Mouse (Mus musculus) heart, postnatal 10 days (tissue): ENCODE measurements around the gene Stx1b. TPM values are rescaled to one million over a fixed set of nuclear protein-coding genes. Genes with fewer than 3 reads are reported as not detected.
"Not testable (repeated sequence)": the region's sequence is repeated elsewhere in the genome, so short reads cannot be mapped to it uniquely, and the experiment has no call there.

Experiments used
- DNase-seq, 2 experiments: peaks; one replicate each; pipeline ENCODE4 v3.0.0; 2021
- intact Hi-C: fragments of 180-260 bp; cut with DNase I; formaldehyde crosslinking; loops from one replicate; pipeline ENCODE4 v1.15.1; 2025
- total RNA-seq, 2 experiments: library from RNA; stranded (reverse); gene quantifications; 2 replicates each; pipeline ENCODE4 v1.2.3; 2021

Gene Stx1b
- total RNA-seq, 2 experiments from 2014 or later, result 0.89 to 1.7 TPM

GRCm38 (mm10) chr7:127797076-127797845 lies 27.1 kb downstream of the Stx1b start:
- DNase-seq, result no peak
- intact Hi-C loops, result loop anchor here (2.0 kb wide), 1 partner anchor 18 kb away; no protein-coding TSS in a partner anchor

DNA sequence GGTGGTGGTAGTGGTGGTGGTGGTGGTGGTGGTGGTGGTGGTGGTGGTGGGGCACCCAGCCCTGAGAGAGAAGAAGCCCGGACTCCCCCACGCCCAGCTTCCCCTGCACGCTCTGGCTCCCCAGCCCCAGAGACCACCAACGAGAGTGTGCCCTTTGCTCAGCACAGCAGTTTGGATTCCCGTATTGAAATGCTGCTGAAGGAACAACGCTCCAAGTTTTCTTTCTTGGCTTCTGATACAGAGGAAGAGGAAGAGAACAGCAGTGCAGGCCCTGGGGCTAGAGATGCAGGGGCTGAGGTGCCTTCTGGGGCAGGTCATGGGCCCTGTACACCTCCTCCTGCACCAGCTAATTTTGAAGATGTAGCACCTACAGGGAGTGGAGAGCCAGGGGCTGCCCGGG lies 39.0 kb downstream of the Stx1b start, which contains the start of gene Gm49388:
Gene Gm49388 (plus strand): TSS at position 301 of the 400 bp plus-strand sequence.
- intact Hi-C loops, result no loop called here
- DNase-seq, result no peak

GRCm38 (mm10) chr7:127778350-127778749 lies 46.0 kb downstream of the Stx1b start:
- intact Hi-C loops, result loop anchor here (2.0 to 5.0 kb wide), 2 partner anchors 18 to 64 kb away; no protein-coding TSS in a partner anchor
- DNase-seq, result no peak

DNA sequence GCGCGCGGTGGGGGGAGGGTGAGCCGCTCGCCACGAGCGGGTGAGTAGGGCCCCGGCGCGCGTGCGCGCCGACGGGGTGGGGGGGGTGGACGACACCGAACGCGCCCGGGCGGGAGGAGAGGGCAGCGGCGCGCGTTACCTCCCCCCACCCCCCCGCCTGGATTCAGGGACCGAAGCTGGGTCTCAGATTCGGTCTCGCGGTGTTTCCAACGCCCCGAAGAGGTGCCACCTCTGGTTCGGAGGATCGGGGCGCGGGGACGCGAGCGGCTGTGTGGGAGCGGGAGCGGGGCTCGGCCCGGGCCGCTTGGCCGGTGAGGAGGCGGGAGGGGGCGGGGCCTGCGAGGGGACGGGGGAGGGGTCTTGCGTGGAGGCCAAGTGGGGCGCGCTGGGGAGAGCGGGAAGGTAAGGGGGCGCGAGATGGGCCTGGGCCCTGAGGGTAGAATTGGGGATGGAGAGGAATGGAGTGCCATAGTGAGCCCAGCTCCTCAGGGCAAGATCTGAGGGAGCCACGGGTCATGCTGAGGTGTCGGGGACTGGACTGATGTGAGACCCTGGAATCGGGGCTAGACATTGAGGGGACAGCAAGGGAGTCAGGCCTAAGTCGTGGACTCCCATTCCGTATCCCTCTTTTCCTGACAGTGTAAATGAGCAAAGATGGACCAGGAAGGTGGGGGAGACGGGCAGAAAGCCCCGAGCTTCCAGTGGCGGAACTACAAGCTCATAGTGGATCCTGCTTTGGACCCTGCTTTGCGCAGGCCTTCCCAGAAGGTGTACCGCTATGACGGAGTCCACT lies 46.7 kb downstream of the Stx1b start:
- peak; percentile 66 to 72 for DNase-seq
- intact Hi-C loops, result loop anchor here (2.0 to 5.0 kb wide), 2 partner anchors 19 to 65 kb away; no protein-coding TSS in a partner anchor

- intact Hi-C loops, result loop anchor here (5.0 kb wide), 1 partner anchor 65 kb away; no protein-coding TSS in a partner anchor
- peak; percentile 97 to 98 for DNase-seq
These were observed 47.4 kb downstream of the Stx1b start for GRCm38 (mm10) chr7:127776878-127777473.

- intact Hi-C loops, result loop anchor here (5.0 kb wide), 1 partner anchor 66 kb away; no protein-coding TSS in a partner anchor
- DNase-seq, result peak; percentile 90 to 93
These were observed 47.9 kb downstream of the Stx1b start, which contains the start of gene Setd1a for GRCm38 (mm10) chr7:127776426-127776825. Gene Setd1a (plus strand): TSS chr7:127776670.

- not testable (repeated sequence) for DNase-seq
- intact Hi-C loops, result loop anchor here (5.0 kb wide), 1 partner anchor 66 kb away; no protein-coding TSS in a partner anchor
These were observed 48.5 kb downstream of the Stx1b start for GRCm38 (mm10) chr7:127775837-127776236.

DNA sequence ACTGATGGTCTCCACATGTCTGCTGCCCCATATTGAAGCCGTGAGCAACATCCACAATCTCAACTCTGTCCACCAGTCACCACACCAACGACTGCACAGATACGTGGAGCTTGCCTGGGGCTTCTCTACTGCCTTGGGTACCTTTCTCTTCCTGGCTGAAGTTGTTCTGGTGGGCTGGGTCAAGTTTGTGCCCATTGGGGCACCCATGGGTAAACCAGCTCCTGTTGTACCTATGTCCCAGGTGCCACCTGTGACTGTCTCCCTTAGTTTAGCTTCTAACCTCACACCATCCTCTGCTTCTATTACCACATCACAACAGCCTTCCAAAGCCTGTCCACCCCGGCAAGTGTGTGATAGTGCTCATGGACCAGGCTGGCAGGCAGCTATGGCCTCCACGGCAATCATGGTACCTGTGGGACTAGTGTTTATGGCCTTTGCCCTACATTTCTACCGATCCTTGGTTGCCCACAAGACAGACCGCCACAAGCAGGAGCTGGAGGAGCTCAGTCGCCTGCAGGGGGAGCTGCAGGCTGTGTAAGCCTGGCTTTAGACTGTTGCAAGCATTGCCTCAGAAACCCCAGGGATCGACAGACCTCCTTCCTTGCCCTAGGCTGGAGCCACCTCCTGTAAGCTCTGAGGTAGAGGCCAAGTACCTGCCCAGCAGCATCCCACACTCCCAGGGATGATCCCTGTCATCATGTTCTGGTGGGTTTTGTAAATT lies 50.5 kb downstream of the Stx1b start:
- intact Hi-C loops, result loop anchor here (5.0 kb wide), 1 partner anchor 163 kb away; no protein-coding TSS in a partner anchor

DNA sequence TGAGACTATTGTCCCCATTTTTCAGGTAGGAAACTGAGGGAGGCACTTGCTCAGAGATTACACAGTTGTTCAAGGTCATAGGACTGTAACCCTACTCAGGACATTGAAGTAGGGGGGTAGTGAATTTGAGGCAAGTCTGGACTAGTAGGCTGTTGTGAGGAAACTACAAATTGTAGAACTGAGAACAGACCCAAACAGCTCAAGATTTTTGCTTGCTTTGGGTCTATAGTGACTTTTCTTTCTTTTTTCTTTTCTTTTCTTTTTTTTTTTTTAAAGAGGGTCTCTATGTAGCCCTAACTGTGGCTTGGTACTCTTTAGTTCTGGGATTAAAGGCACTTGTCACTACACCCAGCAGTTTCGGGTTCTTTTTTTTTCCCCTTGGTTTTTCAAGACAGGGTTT lies 51.8 kb downstream of the Stx1b start:
- intact Hi-C loops, result loop anchor here (5.0 kb wide), 1 partner anchor 165 kb away; no protein-coding TSS in a partner anchor
- DNase-seq, result no peak

More for the DNA sequence above, 50.5 kb downstream of the Stx1b start:
- DNase-seq, result peak; percentile 59 to 78

DNA sequence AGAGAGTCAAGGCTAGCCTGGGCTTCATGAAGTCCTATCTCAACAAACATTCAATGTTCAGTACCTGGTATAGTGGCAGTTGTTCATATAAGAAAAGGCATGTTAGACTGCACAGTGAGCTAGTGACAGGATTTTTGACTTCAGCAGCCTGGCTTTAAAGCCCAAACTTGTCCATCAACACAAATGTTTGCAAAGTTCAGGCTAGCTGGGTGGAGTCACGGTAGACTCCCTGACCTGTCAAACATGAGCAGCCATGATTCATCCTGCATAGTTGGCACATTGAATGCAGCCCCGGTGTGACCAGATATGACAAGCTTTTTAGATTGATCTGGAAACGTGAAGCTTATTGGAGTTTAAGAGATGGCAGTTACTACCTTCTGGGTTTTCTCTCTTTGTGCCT lies 52.3 kb downstream of the Stx1b start:
- intact Hi-C loops, result loop anchor here (5.0 kb wide), 1 partner anchor 165 kb away; no protein-coding TSS in a partner anchor
- no peak for DNase-seq

GRCm38 (mm10) chr7:127771262-127771661 lies 53.1 kb downstream of the Stx1b start:
- intact Hi-C loops, result loop anchor here (5.0 kb wide), 1 partner anchor 166 kb away; no protein-coding TSS in a partner anchor
- no peak for DNase-seq

- intact Hi-C loops, result loop anchor here (5.0 kb wide), 1 partner anchor 167 kb away; no protein-coding TSS in a partner anchor
- DNase-seq, result peak in 1 of 2 experiments; percentile 32
These were observed 54.1 kb downstream of the Stx1b start for GRCm38 (mm10) chr7:127770039-127770905.

GRCm38 (mm10) chr7:127769651-127770038 lies 54.7 kb downstream of the Stx1b start, which contains the start of gene Orai3:
Gene Orai3 (plus strand): TSS chr7:127769815.
- intact Hi-C loops, result loop anchor here (5.0 kb wide), 1 partner anchor 168 kb away; no protein-coding TSS in a partner anchor
- DNase-seq, result peak; percentile 92

- DNase-seq, result peak; percentile 97 to 98
- intact Hi-C loops, result no loop called here
These were observed 55.3 kb downstream of the Stx1b start for GRCm38 (mm10) chr7:127768997-127769593.

- no peak for DNase-seq
- intact Hi-C loops, result no loop called here
These were observed 55.9 kb downstream of the Stx1b start for GRCm38 (mm10) chr7:127768346-127768996.

GRCm38 (mm10) chr7:127767671-127768345 lies 56.5 kb downstream of the Stx1b start:
- DNase-seq, result no peak

More at GRCm38 (mm10) chr7:127767671-127768345, 56.5 kb downstream of the Stx1b start:
- intact Hi-C loops, result no loop called here
